In the genomic region with DNA sequence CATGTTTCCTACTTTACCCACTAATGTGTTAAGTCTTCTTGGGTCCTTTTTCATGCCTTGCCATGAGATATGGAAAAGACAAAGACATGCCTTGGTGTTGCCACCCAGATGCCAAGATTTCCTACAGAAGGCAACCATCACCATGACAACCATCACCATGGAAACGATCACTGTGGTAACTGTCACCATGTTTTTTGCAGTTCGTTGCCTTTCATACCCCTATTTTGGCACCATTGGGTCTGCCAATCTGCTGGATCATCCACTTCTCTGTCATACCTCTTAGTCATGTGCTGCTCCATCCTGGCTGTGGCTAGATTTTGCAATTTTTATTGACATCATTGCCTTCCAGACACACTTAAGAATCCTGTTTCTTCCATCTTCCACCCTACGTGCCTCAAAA, we compare ENCODE assay signal across 9 mouse cellular contexts.
DNase-seq lines count a peak whose midpoint lies in the region; ATAC-seq and TF ChIP-seq lines count a peak whose summit lies in the region.
"Had no signal": no experiment of that assay in that cellular context is flagged by ENCODE, and none has a peak within 500 bp of the region (broad histone marks: within the 10 kb centered on the region; RNA-seq: fewer than 3 reads in every experiment).

No protein-coding gene starts in this region.

- H3K27ac ChIP-seq in hindbrain, postnatal 0 days, result no peak overlapping the region

- intact Hi-C loops in left cerebral cortex, postnatal 36 days (cut with DNase I), result no loop called here

- TF ChIP-seq CTCF in hindbrain, postnatal 0 days (IDR thresholded peaks at IDR 0.05; ENCODE audit: low read depth), result no peak

- H3K36me3 ChIP-seq in hindbrain, postnatal 0 days (ENCODE audit: insufficient read depth, low read length), result no peaks in the 10 kb centered on the region

- H3K27me3 ChIP-seq in hindbrain, postnatal 0 days (ENCODE audit: insufficient read depth, low read length), result no peaks in the 10 kb centered on the region

- ATAC-seq in hindbrain, postnatal 0 days, result peak; percentile 68; the same call in 1 of the 2 replicates

- H3K4me1 ChIP-seq in hindbrain, postnatal 0 days (ENCODE audit: insufficient read depth, low read length), result no peaks in the 10 kb centered on the region

- DNase-seq in Muller cell, postnatal 12 days (ENCODE audit: inconsistent ontology term), result peak; percentile 14
- peak; percentile 61 for DNase-seq in embryo, embryonic 10.5 days (ENCODE audit: low spot score)
- DNase-seq in hindbrain, postnatal 0 days (ENCODE audit: low spot score), result peak; percentile 91
- peak; percentile 46 to 51 for DNase-seq in left cerebral cortex, postnatal 36 days (ENCODE audit: low spot score in 2 of 2)
- no peak for DNase-seq in kidney, adult 11 months
- no peak for DNase-seq in thymus, postnatal 0 days (ENCODE audit: low spot score)
- no peak for DNase-seq in lung, postnatal 25 days (ENCODE audit: low spot score)
- no peak for DNase-seq in lung, adult 18-20 months
- DNase-seq: heart, postnatal 14 days had no signal

- WGBS in hindbrain, postnatal 0 days, result 46% methylated on average over 3 of the region's 3 CpGs

- H3K4me2 ChIP-seq in hindbrain, postnatal 0 days (ENCODE audit: low read depth, low read length), result no peak overlapping the region

- no peak overlapping the region for H3K9ac ChIP-seq in hindbrain, postnatal 0 days (replicated peaks; ENCODE audit: low read length)

- H3K9me3 ChIP-seq in hindbrain, postnatal 0 days (ENCODE audit: low read length), result no peaks in the 10 kb centered on the region

- H3K4me3 ChIP-seq in hindbrain, postnatal 0 days (ENCODE audit: low read length), result no peak overlapping the region

Comparison
In these comparisons a context has a peak if more than half of its experiments do, and no peak if none do; other contexts are left out.
1. DNase-seq: peak in Muller cell, postnatal 12 days (single experiment), embryo, embryonic 10.5 days (single experiment), hindbrain, postnatal 0 days (single experiment) and left cerebral cortex, postnatal 36 days (2 of 2); none in kidney, adult 11 months (single experiment), thymus, postnatal 0 days (single experiment), lung, postnatal 25 days (single experiment) and lung, adult 18-20 months (0 of 2).